Mouse (Mus musculus) heart, embryonic 12.5 days (tissue): ENCODE measurements around the gene Wdr66. TPM values are rescaled to one million over a fixed set of nuclear protein-coding genes. Genes with fewer than 3 reads are reported as not detected.
"Not testable (repeated sequence)": the region's sequence is repeated elsewhere in the genome, so short reads cannot be mapped to it uniquely, and the experiment has no call there.

Source experiments
- ATAC-seq: fragments of 200-750 bp; cut with Nextera tagmentation; 2 replicates; pipeline ENCODE4 v1.8.0; 2017; ENCODE audit warnings: moderate TSS enrichment, moderate library complexity; ENCODE audit not compliant: insufficient number of reproducible peaks, low FRiP score
- H3K27ac ChIP-seq: fragments of 300-500 bp; sonication (generic); 2 replicates; pipeline ENCODE4 v1.5.1; 2016; ENCODE audit warnings: mild to moderate bottlenecking, moderate library complexity; ENCODE audit not compliant: poor library complexity, severe bottlenecking
- H3K27me3 ChIP-seq: fragments of 300-500 bp; sonication (generic); replicated peaks from 2 replicates; pipeline ENCODE4 v1.6.1; 2016; ENCODE audit warnings: mild to moderate bottlenecking, moderate library complexity
- H3K36me3 ChIP-seq: fragments of 300-500 bp; sonication (generic); 2 replicates; pipeline ENCODE4 v1.6.1; 2016; ENCODE audit warnings: mild to moderate bottlenecking, moderate library complexity
- H3K4me1 ChIP-seq: fragments of 300-500 bp; sonication (generic); replicated peaks from 2 replicates; pipeline ENCODE4 v1.6.1; 2016; ENCODE audit warnings: mild to moderate bottlenecking
- H3K4me2 ChIP-seq: fragments of 300-500 bp; sonication (generic); 2 replicates; pipeline ENCODE4 v1.6.1; 2016; ENCODE audit warnings: mild to moderate bottlenecking, moderate library complexity
- H3K4me3 ChIP-seq: fragments of 300-500 bp; sonication (generic); 2 replicates; pipeline ENCODE4 v1.5.1; 2016; ENCODE audit warnings: mild to moderate bottlenecking
- H3K9ac ChIP-seq: fragments of 300-500 bp; sonication (generic); 2 replicates; pipeline ENCODE4 v1.6.1; 2016; ENCODE audit warnings: mild to moderate bottlenecking, moderate library complexity
- H3K9me3 ChIP-seq: fragments of 300-500 bp; sonication (generic); replicated peaks from 2 replicates; pipeline ENCODE4 v1.6.1; 2016; ENCODE audit warnings: mild to moderate bottlenecking, moderate library complexity
- WGBS: fragments of 180-500 bp; shearing (Covaris S2); methylation state at CpG from one replicate; pipeline ENCODE4 v1.1.7; 2016; 5-methylcytosine and 5-hydroxymethylcytosine counted together
- polyA plus RNA-seq: library from polyadenylated mRNA; unstranded; fragments of >200 nt; fragmentation: Nextera tagmentation; extraction: Ambion mirVana; gene quantifications from 2 replicates; pipeline ENCODE4 v1.2.1, GENCODE M21; 2016

Gene Wdr66
- polyA plus RNA-seq = 0.24 and 0.64 TPM in 2 replicates

DNA sequence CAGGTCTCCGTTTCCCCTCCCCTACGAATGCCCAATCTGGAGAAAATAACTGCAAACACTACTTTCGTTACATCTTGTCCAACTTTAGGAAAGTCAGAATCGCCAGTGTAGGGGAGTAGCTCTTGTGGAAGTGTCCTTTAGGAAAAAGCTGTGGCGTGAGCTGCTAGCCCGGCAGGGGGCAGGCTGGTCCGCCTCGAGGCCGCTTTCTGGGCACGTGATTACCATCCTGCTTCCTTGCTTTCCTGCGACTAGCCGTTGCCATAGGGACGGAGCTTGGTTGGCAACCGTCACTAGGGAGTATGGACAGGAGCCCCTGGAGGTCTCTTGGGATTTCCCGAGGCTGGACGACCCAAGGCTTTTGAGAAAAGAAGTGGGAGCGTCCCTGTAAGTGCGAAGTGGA is at the start of gene Wdr66:
Gene Wdr66 (plus strand): TSS at position 269 of the 400 bp plus-strand sequence.
- H3K27me3 ChIP-seq = peaks cover 10% of the 10 kb centered on the region
- no peak within 1 kb of the TSS for H3K27ac ChIP-seq
- H3K4me3 ChIP-seq = peak within 1 kb of the TSS; percentile 32
- ATAC-seq = peak; percentile 61
- peak within 1 kb of the TSS; percentile 67 for H3K4me2 ChIP-seq
- H3K4me1 ChIP-seq = peaks cover 4% of the 10 kb centered on the region
- H3K9me3 ChIP-seq = no peaks in the 10 kb centered on the region
- peaks cover 17% of the 10 kb centered on the region for H3K36me3 ChIP-seq
- no peak within 1 kb of the TSS for H3K9ac ChIP-seq
- 2% methylated on average over 18 of the region's 18 CpGs for WGBS

GRCm38 (mm10) chr5:123202771-123203170 is 49.1 kb upstream of the Wdr66 start:
- not testable (repeated sequence) for H3K4me1 ChIP-seq, ATAC-seq, H3K36me3 ChIP-seq, H3K4me2 ChIP-seq, H3K9ac ChIP-seq, H3K9me3 ChIP-seq, H3K4me3 ChIP-seq, H3K27me3 ChIP-seq, H3K27ac ChIP-seq
- WGBS = 38% methylated on average over 4 of the region's 4 CpGs

- not testable (repeated sequence) for ATAC-seq, H3K4me2 ChIP-seq
Measured at GRCm38 (mm10) chr5:123203591-123203990, 48.3 kb upstream of the Wdr66 start.

DNA sequence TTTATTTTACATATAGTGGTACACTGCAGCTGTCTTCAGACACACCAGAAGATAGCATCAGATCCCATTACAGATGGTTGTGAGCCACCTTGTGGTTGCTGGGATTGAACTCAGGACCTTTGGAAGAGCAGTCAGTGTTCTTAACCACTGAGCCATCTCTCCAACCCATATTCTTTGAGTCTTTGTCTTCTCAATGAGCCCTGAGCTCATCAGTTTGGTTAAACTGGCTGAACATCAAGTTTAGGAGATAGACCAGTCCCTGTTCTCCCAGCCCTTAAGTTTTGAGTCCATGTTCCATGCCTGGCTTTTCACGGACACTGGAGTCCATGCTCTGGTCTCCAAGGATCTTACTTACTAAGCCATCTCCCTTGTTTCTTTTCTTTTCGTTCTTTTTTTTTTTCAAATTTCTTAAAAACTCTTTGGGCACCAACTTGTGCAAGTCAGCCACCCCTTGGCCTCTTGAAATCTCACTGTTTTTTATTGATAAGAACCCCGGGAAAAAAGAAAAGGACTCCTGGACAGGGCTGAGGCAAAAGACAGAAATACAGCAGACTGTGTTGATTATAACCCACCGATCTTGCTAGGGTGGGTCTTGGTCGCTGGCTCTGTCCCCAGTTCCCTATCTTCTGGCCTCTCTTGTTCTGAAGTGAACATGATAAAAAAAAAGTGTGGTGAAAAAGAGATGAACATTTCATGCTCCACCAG is 29.4 kb upstream of the Wdr66 start:
- H3K27ac ChIP-seq, H3K9me3 ChIP-seq, H3K36me3 ChIP-seq, ATAC-seq, H3K4me1 ChIP-seq, H3K9ac ChIP-seq, H3K27me3 ChIP-seq, H3K4me3 ChIP-seq, H3K4me2 ChIP-seq: not testable (repeated sequence)
- WGBS = 52% methylated on average over 5 of the region's 5 CpGs

More at GRCm38 (mm10) chr5:123203591-123203990, 48.3 kb upstream of the Wdr66 start:
- H3K4me3 ChIP-seq, H3K27ac ChIP-seq, H3K27me3 ChIP-seq, H3K36me3 ChIP-seq, H3K9ac ChIP-seq, H3K4me1 ChIP-seq, H3K9me3 ChIP-seq: not testable (repeated sequence)
- WGBS = 81% methylated on average over 7 of the region's 7 CpGs

- no peak overlapping the region for H3K9ac ChIP-seq
- no peaks in the 10 kb centered on the region for H3K27me3 ChIP-seq
- no peak for ATAC-seq
- H3K9me3 ChIP-seq = peaks cover 4% of the 10 kb centered on the region; the same call in 1 of the 2 replicates
- H3K36me3 ChIP-seq = no peaks in the 10 kb centered on the region
- 53% methylated on average over 4 of the region's 4 CpGs for WGBS
- H3K27ac ChIP-seq = no peak overlapping the region
- no peak overlapping the region for H3K4me3 ChIP-seq
- no peaks in the 10 kb centered on the region for H3K4me1 ChIP-seq
- no peak overlapping the region for H3K4me2 ChIP-seq
Measured at GRCm38 (mm10) chr5:123223051-123223410, 28.9 kb upstream of the Wdr66 start.

- H3K27ac ChIP-seq, H3K4me2 ChIP-seq, H3K27me3 ChIP-seq, H3K4me3 ChIP-seq, H3K4me1 ChIP-seq, H3K9ac ChIP-seq, ATAC-seq, H3K9me3 ChIP-seq, H3K36me3 ChIP-seq: not testable (repeated sequence)
- 50% methylated on average over 6 of the region's 6 CpGs for WGBS
Measured at GRCm38 (mm10) chr5:123223861-123224260, 28.0 kb upstream of the Wdr66 start.

DNA sequence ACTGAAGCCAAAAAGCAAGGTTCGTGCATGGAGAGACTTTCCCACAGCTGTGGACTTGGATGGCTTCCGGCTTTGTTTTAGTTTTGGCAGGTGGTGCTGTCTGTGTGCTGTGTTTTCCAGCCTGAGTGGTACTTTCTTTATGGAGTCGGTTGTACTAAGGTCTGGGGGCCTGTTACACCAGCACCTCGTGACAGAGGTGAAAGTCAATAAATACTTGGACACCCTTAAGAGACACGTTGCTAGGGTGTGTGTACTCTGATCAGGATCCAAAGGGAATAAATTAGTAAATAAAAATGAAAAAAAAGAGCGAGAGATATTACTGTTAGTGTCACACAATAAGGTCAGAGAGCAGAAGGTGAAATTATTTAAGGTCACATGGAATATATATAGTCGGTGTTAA is 25.1 kb upstream of the Wdr66 start:
- no peak for ATAC-seq
- H3K9ac ChIP-seq = no peak overlapping the region
- H3K27me3 ChIP-seq = no peaks in the 10 kb centered on the region
- peaks cover 5% of the 10 kb centered on the region for H3K4me1 ChIP-seq
- no peak overlapping the region for H3K4me2 ChIP-seq
- H3K27ac ChIP-seq = no peak overlapping the region
- no peak overlapping the region for H3K4me3 ChIP-seq
- 86% methylated on average over 7 of the region's 7 CpGs for WGBS
- H3K9me3 ChIP-seq = no peaks in the 10 kb centered on the region
- H3K36me3 ChIP-seq = peaks cover 4% of the 10 kb centered on the region; the same call in 1 of the 2 replicates

- Histone ChIP-seq H3K27ac (no peak overlapping the region), H3K4me3 (peak overlapping the region; percentile 79), H3K9ac (peak overlapping the region; percentile 85), H3K27me3 (no peaks in the 10 kb centered on the region), H3K36me3 (peaks cover 4% of the 10 kb centered on the region; the same call in 1 of the 2 replicates), H3K4me2 (peak overlapping the region; percentile 73), H3K4me1 (peaks cover 5% of the 10 kb centered on the region), H3K9me3 (no peaks in the 10 kb centered on the region)
- WGBS = 1% methylated on average over 42 of the region's 42 CpGs
- ATAC-seq = peak; percentile 91
Measured at GRCm38 (mm10) chr5:123227762-123228523, 24.0 kb upstream of the Wdr66 start.

- Histone ChIP-seq H3K9me3 (no peaks in the 10 kb centered on the region), H3K27me3 (no peaks in the 10 kb centered on the region), H3K4me2 (peak overlapping the region; percentile 73), H3K4me3 (peak overlapping the region; percentile 79), H3K27ac (no peak overlapping the region), H3K36me3 (peaks cover 4% of the 10 kb centered on the region; the same call in 1 of the 2 replicates), H3K4me1 (peaks cover 10% of the 10 kb centered on the region), H3K9ac (peak overlapping the region; percentile 85)
- ATAC-seq = no peak
- 9% methylated on average over 15 of the region's 15 CpGs for WGBS
Measured at GRCm38 (mm10) chr5:123228524-123228922, 23.4 kb upstream of the Wdr66 start.

GRCm38 (mm10) chr5:123229296-123229695 is 22.6 kb upstream of the Wdr66 start:
- Histone ChIP-seq H3K4me3 (no peak overlapping the region), H3K4me1 (peaks cover 14% of the 10 kb centered on the region), H3K9ac (no peak overlapping the region), H3K27ac (no peak overlapping the region), H3K27me3 (no peaks in the 10 kb centered on the region), H3K36me3 (peaks cover 4% of the 10 kb centered on the region; the same call in 1 of the 2 replicates), H3K4me2 (peak overlapping the region; percentile 73; the same call in 1 of the 2 replicates), H3K9me3 (no peaks in the 10 kb centered on the region)
- 82% methylated on average over 6 of the region's 6 CpGs for WGBS
- ATAC-seq = no peak

DNA sequence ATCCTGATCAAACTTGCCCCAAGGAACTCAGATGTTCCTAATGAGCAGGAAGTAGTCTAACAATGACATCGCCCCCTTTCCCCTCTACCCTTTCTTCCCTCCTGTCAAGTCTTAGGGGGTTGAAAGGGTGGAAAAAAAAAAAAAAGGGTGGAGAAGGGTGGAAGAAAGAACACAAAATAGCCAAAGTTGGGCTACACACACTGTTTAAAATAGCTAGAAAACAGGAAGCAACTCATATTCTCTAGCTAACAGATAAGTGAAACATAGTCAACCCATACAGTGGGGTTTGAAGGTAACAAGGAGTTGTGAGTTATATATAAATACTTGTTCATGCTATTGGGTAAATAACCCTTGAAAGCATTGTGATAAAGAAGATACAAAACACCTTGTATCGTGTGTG is 19.7 kb upstream of the Wdr66 start:
- Histone ChIP-seq H3K36me3 (peaks cover 17% of the 10 kb centered on the region; the same call in 1 of the 2 replicates), H3K4me1 (peaks cover 23% of the 10 kb centered on the region), H3K9ac (no peak overlapping the region), H3K9me3 (no peaks in the 10 kb centered on the region), H3K4me3 (no peak overlapping the region), H3K27me3 (no peaks in the 10 kb centered on the region), H3K4me2 (no peak overlapping the region), H3K27ac (no peak overlapping the region)
- no peak for ATAC-seq
- 69% methylated on average over 2 of the region's 2 CpGs for WGBS
